Mouse (Mus musculus) cerebellum, adult 9-11 months (tissue): Measurements from ENCODE around the gene Gm572.
A peak's percentile ranks its signal among the peaks of the same experiment; 100 is the strongest.

ENCODE experiments used
- DNase-seq: peaks from one replicate; pipeline ENCODE4 v3.0.0; 2022

Gm572 gene

GRCm38 (mm10) chr4:148643291-148644156 is at the start of gene Gm572:
Gene Gm572, plus strand, starts transcription at chr4:148643317.
- DNase-seq: no peak

- DNase-seq: peak; percentile 57
Observed at GRCm38 (mm10) chr4:148593996-148594395, 49.1 kb upstream of the Gm572 start.

- no peak for DNase-seq
Observed at GRCm38 (mm10) chr4:148595916-148596315, 47.2 kb upstream of the Gm572 start.

- no peak for DNase-seq
Observed at GRCm38 (mm10) chr4:148596731-148597130, 46.4 kb upstream of the Gm572 start.

- no peak for DNase-seq
Observed at GRCm38 (mm10) chr4:148598826-148599225, 44.3 kb upstream of the Gm572 start.

GRCm38 (mm10) chr4:148600316-148600715 is 42.8 kb upstream of the Gm572 start:
- DNase-seq: no peak

- DNase-seq: no peak
Observed at GRCm38 (mm10) chr4:148601871-148602270, 41.2 kb upstream of the Gm572 start.

GRCm38 (mm10) chr4:148602357-148603120 is 40.6 kb upstream of the Gm572 start, which contains the start of gene Masp2:
Gene Masp2, plus strand, starts transcription at chr4:148602554.
- no peak for DNase-seq

GRCm38 (mm10) chr4:148603376-148604139 is 39.6 kb upstream of the Gm572 start:
- DNase-seq: no peak

- DNase-seq: no peak
Observed at GRCm38 (mm10) chr4:148604141-148604540, 39.0 kb upstream of the Gm572 start.

GRCm38 (mm10) chr4:148604541-148605165 is 38.5 kb upstream of the Gm572 start:
- no peak for DNase-seq

- peak; percentile 61 for DNase-seq
Observed at GRCm38 (mm10) chr4:148607758-148608157, 35.4 kb upstream of the Gm572 start.

- DNase-seq: no peak
Observed at GRCm38 (mm10) chr4:148609805-148610204, 33.3 kb upstream of the Gm572 start.

- DNase-seq: no peak
Observed at GRCm38 (mm10) chr4:148610631-148611364, 32.3 kb upstream of the Gm572 start.

GRCm38 (mm10) chr4:148612557-148612956 is 30.6 kb upstream of the Gm572 start:
- no peak for DNase-seq

GRCm38 (mm10) chr4:148613738-148614137 is 29.4 kb upstream of the Gm572 start:
- DNase-seq: no peak

- DNase-seq: no peak
Observed at GRCm38 (mm10) chr4:148619805-148620204, 23.3 kb upstream of the Gm572 start.

- no peak for DNase-seq
Observed at GRCm38 (mm10) chr4:148620718-148621117, 22.4 kb upstream of the Gm572 start.

GRCm38 (mm10) chr4:148622485-148622884 is 20.6 kb upstream of the Gm572 start:
- DNase-seq: no peak

GRCm38 (mm10) chr4:148623609-148624008 is 19.5 kb upstream of the Gm572 start:
- no peak for DNase-seq

GRCm38 (mm10) chr4:148625010-148625409 is 18.1 kb upstream of the Gm572 start:
- DNase-seq: no peak
